Mouse (Mus musculus): ENCODE data around the gene Ngrn. TPM values are rescaled to one million over a fixed set of nuclear protein-coding genes. Genes with fewer than 3 reads are reported as not detected.

Ngrn gene
- polyA plus RNA-seq, 1 experiment, result 26.8 TPM

DNA sequence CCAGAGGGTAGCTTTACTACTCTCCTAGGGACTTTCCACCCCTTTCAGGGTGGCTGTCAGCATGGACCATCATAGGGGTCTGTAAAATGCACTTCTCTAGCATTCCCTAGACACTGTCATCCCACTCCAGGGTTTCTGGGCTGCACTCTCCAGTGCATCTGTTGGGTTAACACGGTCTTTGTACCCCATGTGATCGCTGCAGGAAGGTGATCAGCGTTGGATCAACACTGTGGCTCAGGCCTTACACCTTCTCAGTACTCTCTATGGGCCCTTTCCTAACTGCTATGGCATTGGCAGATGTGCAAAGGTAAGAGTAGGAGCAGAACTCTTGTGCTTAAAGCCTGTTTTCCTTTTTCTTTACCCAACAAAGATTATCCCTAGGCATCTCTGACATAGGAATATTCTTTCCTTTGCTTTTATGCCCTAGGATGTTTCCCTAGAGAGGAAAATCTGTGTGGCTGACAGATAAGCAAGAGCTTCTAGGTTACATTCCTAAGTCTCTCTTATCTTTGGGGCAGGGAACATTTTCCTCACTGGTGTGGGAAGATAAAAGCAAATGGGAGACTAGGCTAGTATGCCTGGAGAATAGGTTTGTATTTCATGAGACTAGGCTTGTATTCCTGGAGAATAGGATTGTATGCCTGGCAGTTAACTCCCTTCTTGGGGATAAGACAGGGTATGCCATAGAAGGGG lies 22.4 kb downstream of the Ngrn start:
- Histone ChIP-seq H3K27ac (ENCODE audit: control insufficient read depth, insufficient read depth, low read depth, low read length, poor library complexity) (no peak overlapping the region), H3K4me1 (ENCODE audit: control insufficient read depth, insufficient read depth, low read length) (no peaks in the 10 kb centered on the region), H3K4me3 (replicated peaks; ENCODE audit: control insufficient read depth, low read depth, low read length) (no peak overlapping the region)
- WGBS, result 80% methylated on average over 3 of the region's 3 CpGs
- no peak for TF ChIP-seq POLR2A (IDR thresholded peaks at IDR 0.05; ENCODE audit: borderline replicate concordance, control insufficient read depth, low read depth, low read length)
- no peak for TF ChIP-seq CTCF (IDR thresholded peaks at IDR 0.05; ENCODE audit: control insufficient read depth, insufficient read depth, low read length)

DNA sequence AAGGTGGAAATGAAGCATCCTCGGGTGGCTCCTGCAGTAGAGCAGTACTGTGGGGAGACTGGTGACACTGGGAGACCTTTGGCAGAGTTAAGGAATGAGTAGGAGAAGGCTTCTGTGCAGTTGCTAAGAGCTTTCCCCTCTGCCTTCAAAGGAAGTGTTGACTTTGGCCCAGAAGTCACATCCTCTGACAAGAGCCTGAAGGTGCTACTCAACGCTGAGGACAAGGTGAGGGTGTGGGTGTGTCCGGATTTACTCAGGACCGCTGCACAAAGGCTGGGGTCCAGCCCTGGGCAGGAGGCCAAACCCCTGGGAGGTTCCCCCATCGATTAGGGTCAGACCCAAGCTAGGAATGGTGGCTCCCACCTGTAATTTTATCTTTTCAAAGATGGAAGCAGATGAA lies 23.4 kb downstream of the Ngrn start:
- no peak overlapping the region for H3K27ac ChIP-seq (ENCODE audit: control insufficient read depth, insufficient read depth, low read depth, low read length, poor library complexity)
- no peak overlapping the region for H3K4me3 ChIP-seq (replicated peaks; ENCODE audit: control insufficient read depth, low read depth, low read length)
- H3K4me1 ChIP-seq (ENCODE audit: control insufficient read depth, insufficient read depth, low read length), result no peaks in the 10 kb centered on the region
- TF ChIP-seq CTCF (IDR thresholded peaks at IDR 0.05; ENCODE audit: control insufficient read depth, insufficient read depth, low read length) (no peak), POLR2A (IDR thresholded peaks at IDR 0.05; ENCODE audit: borderline replicate concordance, control insufficient read depth, low read depth, low read length) (no peak)
- 89% methylated on average over 5 of the region's 5 CpGs for WGBS

DNA sequence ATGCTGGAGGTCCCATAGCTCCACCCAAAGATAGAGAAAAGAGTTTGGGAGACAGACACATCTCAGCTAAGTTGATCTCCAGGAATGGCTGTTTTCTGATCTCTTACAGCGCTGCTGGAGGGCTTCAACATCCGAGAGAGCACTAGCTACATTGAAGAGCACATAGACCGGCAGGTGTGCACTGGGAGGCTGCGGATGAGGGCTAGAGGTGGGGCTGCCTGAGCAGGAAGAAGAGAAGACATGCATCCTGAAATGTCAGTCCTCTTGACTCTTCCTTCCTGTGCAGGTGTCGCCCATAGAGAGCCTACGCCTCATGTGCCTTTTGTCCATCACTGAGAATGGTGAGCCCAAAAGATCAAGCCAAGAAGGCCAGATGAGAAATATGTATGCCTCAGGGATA lies 24.7 kb downstream of the Ngrn start:
- TF ChIP-seq CTCF (IDR thresholded peaks at IDR 0.05; ENCODE audit: control insufficient read depth, insufficient read depth, low read length), result no peak
- no peak for TF ChIP-seq POLR2A (IDR thresholded peaks at IDR 0.05; ENCODE audit: borderline replicate concordance, control insufficient read depth, low read depth, low read length)
- Histone ChIP-seq H3K4me1 (ENCODE audit: control insufficient read depth, insufficient read depth, low read length) (no peaks in the 10 kb centered on the region), H3K4me3 (replicated peaks; ENCODE audit: control insufficient read depth, low read depth, low read length) (no peak overlapping the region), H3K27ac (ENCODE audit: control insufficient read depth, insufficient read depth, low read depth, low read length, poor library complexity) (no peak overlapping the region)
- 84% methylated on average over 6 of the region's 6 CpGs for WGBS

DNA sequence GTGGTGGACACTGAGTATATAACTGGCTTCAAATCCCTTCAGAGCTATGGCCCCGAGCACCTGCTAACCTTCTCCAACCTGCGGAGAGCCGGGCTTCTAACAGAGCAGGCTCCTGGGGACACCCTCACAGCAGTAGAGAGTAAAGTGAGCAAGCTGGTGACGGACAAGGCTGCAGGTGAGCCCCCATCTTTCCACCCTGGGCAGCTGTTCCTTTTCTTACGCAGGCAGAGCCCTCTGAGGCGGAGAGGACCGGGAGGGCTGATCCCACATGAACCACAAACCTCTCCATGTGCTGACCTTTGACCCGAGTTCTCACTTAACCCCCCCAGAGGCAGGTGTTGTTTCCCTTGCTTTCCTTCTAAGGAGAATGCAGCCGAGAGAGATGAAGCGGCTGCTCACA lies 26.7 kb downstream of the Ngrn start:
- H3K4me3 ChIP-seq (replicated peaks; ENCODE audit: control insufficient read depth, low read depth, low read length), result no peak overlapping the region
- no peak overlapping the region for H3K27ac ChIP-seq (ENCODE audit: control insufficient read depth, insufficient read depth, low read depth, low read length, poor library complexity)
- no peak for TF ChIP-seq CTCF (IDR thresholded peaks at IDR 0.05; ENCODE audit: control insufficient read depth, insufficient read depth, low read length)
- TF ChIP-seq POLR2A (IDR thresholded peaks at IDR 0.05; ENCODE audit: borderline replicate concordance, control insufficient read depth, low read depth, low read length), result no peak
- WGBS, result 86% methylated on average over 10 of the region's 10 CpGs
- H3K4me1 ChIP-seq (ENCODE audit: control insufficient read depth, insufficient read depth, low read length), result no peaks in the 10 kb centered on the region; the same call in 1 of the 2 replicates

DNA sequence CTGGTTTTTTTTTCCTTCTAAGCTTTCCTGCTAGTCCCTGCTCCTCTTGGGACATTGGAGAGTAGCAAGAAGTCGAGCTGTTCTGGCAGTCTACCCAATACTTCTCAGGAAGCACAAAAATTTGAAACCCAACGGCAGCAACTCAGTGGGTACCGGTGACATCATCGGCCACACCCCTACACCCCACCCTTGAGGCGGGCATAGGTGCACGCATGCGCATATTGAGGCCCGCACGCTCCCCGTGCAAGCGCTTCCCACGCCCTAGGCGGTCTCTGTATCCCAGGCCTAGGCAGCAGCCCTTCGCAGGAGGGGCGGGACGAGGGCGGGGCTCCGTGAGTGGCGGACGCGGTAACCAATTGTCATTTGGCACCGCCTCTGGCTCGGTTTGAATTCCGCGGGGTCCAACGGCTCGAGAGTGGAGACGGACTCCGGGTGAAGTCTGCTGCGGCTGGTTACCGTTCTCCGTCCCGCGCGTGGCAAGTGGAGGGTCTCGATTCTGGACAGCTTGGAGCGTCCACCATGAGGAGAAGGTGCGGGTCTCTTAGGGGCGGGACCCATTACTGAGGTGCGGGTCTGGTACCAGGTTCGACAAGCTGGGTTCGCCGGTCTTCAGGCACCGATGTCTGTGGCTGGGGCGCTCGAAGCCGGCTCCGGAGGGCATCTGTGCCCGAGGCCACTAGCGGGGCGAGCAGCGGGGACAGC lies 33.2 kb downstream of the Ngrn start, which contains the start of gene Prc1:
Gene Prc1, plus strand, starts transcription at position 389 of the 702 bp plus-strand sequence.
- peak within 1 kb of the TSS; percentile 80 for H3K27ac ChIP-seq (ENCODE audit: control insufficient read depth, insufficient read depth, low read depth, low read length, poor library complexity)
- peak within 1 kb of the TSS; percentile 89 for H3K4me3 ChIP-seq (replicated peaks; ENCODE audit: control insufficient read depth, low read depth, low read length)
- no peaks in the 10 kb centered on the region; the same call in 1 of the 2 replicates for H3K4me1 ChIP-seq (ENCODE audit: control insufficient read depth, insufficient read depth, low read length)
- TF ChIP-seq CTCF (IDR thresholded peaks at IDR 0.05; ENCODE audit: control insufficient read depth, insufficient read depth, low read length) (no peak), POLR2A (IDR thresholded peaks at IDR 0.05; ENCODE audit: borderline replicate concordance, control insufficient read depth, low read depth, low read length) (peak; percentile 93)
- WGBS, result under 1% methylated on average over 52 of the region's 52 CpGs

DNA sequence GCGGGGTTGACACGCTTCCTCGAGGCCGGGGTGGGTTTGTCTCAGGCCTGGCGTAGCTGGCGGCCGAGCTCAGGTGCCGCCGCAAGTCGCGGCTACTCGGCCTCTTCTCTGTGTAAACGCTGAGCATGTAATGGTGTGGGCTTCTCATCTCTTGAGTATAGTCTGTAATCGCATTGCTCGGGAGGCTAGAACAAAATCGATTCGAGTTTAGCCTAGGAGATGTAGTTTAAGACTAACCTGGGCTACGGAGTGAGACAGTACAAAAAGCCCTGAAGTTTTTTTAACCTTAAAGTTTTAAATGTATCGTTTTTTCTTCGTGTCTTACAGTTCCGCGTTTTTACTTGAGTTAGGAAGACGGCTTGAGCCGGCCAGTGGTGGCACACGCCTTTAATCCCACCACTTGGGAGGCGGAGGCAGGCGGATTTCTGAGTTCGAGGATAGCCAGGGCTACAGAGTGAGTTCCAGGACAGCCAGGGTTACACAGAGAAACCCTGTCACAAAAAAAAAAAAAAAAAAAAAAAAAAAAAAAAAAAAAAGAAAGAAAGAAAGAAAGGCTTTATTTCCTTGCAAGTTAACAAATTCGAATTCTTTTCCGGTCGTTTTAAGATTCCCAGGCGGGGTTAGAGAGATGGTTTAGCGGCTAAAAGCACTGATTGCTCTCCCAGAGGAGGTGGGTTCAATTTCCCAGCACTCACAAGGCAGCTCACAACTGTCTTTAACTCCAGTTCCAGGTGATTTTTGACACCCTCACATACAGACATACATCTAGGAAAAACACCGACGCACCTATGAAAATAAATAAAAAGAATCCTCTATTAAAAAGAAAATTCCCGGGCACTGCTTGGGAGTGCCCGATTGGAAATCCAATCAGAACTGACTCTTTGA lies 34.0 kb downstream of the Ngrn start:
- H3K4me3 ChIP-seq (replicated peaks; ENCODE audit: control insufficient read depth, low read depth, low read length), result peak overlapping the region; percentile 89
- peak overlapping the region; percentile 80 for H3K27ac ChIP-seq (ENCODE audit: control insufficient read depth, insufficient read depth, low read depth, low read length, poor library complexity)
- H3K4me1 ChIP-seq (ENCODE audit: control insufficient read depth, insufficient read depth, low read length), result no peaks in the 10 kb centered on the region; the same call in 1 of the 2 replicates
- no peak for TF ChIP-seq POLR2A (IDR thresholded peaks at IDR 0.05; ENCODE audit: borderline replicate concordance, control insufficient read depth, low read depth, low read length)
- WGBS, result 8% methylated on average over 37 of the region's 37 CpGs

DNA sequence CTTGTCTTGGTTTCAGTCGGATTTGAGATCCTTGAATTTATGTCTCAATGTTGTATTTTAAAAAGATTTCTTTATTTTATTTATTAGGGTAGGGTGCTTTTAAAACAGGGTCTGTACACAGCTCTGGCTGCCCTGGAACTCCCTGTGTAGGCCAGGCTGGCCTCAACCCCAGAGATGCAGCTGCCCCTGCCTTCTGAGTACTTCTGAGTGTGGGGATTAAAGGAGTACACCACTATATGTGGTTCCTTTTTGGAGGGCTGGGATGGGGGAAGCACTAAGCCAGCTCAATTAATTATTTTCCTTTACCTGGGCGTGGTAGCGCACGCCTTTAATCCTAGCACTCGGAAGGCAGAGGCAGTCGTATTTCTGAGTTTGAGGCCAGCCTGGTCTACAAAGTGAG lies 35.4 kb downstream of the Ngrn start:
- H3K4me3 ChIP-seq (replicated peaks; ENCODE audit: control insufficient read depth, low read depth, low read length), result peak overlapping the region; percentile 34
- 87% methylated on average over 6 of the region's 6 CpGs for WGBS
- H3K4me1 ChIP-seq (ENCODE audit: control insufficient read depth, insufficient read depth, low read length), result no peaks in the 10 kb centered on the region; the same call in 1 of the 2 replicates
- H3K27ac ChIP-seq (ENCODE audit: control insufficient read depth, insufficient read depth, low read depth, low read length, poor library complexity), result no peak overlapping the region
- TF ChIP-seq POLR2A (IDR thresholded peaks at IDR 0.05; ENCODE audit: borderline replicate concordance, control insufficient read depth, low read depth, low read length) (no peak), CTCF (IDR thresholded peaks at IDR 0.05; ENCODE audit: control insufficient read depth, insufficient read depth, low read length) (no peak)

DNA sequence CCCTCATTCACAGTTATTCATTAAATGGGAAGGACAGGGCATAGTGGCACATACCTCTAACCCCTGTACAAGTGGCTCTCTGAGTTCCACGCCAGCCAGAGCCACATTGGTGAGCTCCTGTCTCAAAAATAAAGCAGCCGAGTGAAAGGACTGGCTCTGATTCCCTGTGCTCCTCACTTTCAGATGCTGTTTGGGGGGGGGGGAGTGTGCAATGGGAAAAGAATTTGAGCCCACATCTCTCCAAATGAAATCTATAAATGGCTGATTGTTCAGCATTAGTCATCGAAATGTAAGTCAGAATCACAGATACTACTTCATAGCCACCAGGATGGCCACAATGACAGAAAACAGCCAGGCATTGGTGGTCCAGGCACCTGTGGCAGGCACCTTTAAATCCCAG lies 36.0 kb downstream of the Ngrn start:
- Histone ChIP-seq H3K4me3 (replicated peaks; ENCODE audit: control insufficient read depth, low read depth, low read length) (no peak overlapping the region), H3K27ac (ENCODE audit: control insufficient read depth, insufficient read depth, low read depth, low read length, poor library complexity) (no peak overlapping the region), H3K4me1 (ENCODE audit: control insufficient read depth, insufficient read depth, low read length) (no peaks in the 10 kb centered on the region; the same call in 1 of the 2 replicates)
- TF ChIP-seq CTCF (IDR thresholded peaks at IDR 0.05; ENCODE audit: control insufficient read depth, insufficient read depth, low read length) (no peak), POLR2A (IDR thresholded peaks at IDR 0.05; ENCODE audit: borderline replicate concordance, control insufficient read depth, low read depth, low read length) (no peak)
- WGBS, result 86% methylated on average over 3 of the region's 3 CpGs
